Mouse (Mus musculus) heart, adult 9 months (tissue): ENCODE data around the gene Dram1.
"Not testable (repeated sequence)": the region's sequence is repeated elsewhere in the genome, so short reads cannot be mapped to it uniquely, and the experiment has no call there.

Experiments
- DNase-seq, 2 experiments: peaks; one replicate each; pipeline ENCODE4 v3.0.0; 2022; ENCODE audit warnings: low spot score in 2 of 2

The Dram1 gene

GRCm38 (mm10) chr10:88386251-88386650 lies 7.4 kb upstream of the Dram1 start:
- no peak for DNase-seq

GRCm38 (mm10) chr10:88385758-88386157 lies 6.9 kb upstream of the Dram1 start:
- DNase-seq = no peak

- no peak for DNase-seq
These were observed 6.4 kb upstream of the Dram1 start for GRCm38 (mm10) chr10:88385290-88385689.

GRCm38 (mm10) chr10:88384081-88384480 lies 5.2 kb upstream of the Dram1 start:
- DNase-seq = peak in 1 of 2 experiments; percentile 28

GRCm38 (mm10) chr10:88383479-88383878 lies 4.6 kb upstream of the Dram1 start:
- peak in 1 of 2 experiments; percentile 12 for DNase-seq

GRCm38 (mm10) chr10:88382009-88382408 lies 3.1 kb upstream of the Dram1 start:
- DNase-seq = no peak

- no peak for DNase-seq
These were observed 2.4 kb upstream of the Dram1 start for GRCm38 (mm10) chr10:88381286-88381685.

- peak in 1 of 2 experiments; percentile 33 for DNase-seq
These were observed 1.7 kb upstream of the Dram1 start for GRCm38 (mm10) chr10:88380430-88381060.

GRCm38 (mm10) chr10:88380002-88380401 lies 1.1 kb upstream of the Dram1 start:
- peak; percentile 59 to 78 for DNase-seq

GRCm38 (mm10) chr10:88377666-88378065 lies 1.2 kb downstream of the Dram1 start:
- DNase-seq = no peak

- peak; percentile 74 to 89 for DNase-seq
These were observed 2.1 kb downstream of the Dram1 start for GRCm38 (mm10) chr10:88376770-88377169.

- DNase-seq = no peak
These were observed 3.9 kb downstream of the Dram1 start for GRCm38 (mm10) chr10:88374984-88375383.

GRCm38 (mm10) chr10:88372945-88373344 lies 5.9 kb downstream of the Dram1 start:
- DNase-seq = not testable (repeated sequence)

GRCm38 (mm10) chr10:88372436-88372835 lies 6.4 kb downstream of the Dram1 start:
- DNase-seq = no peak

- no peak for DNase-seq
These were observed 7.1 kb downstream of the Dram1 start for GRCm38 (mm10) chr10:88371793-88372192.

GRCm38 (mm10) chr10:88369233-88369632 lies 9.6 kb downstream of the Dram1 start:
- no peak for DNase-seq

GRCm38 (mm10) chr10:88364221-88364620 lies 14.7 kb downstream of the Dram1 start:
- DNase-seq = no peak

- no peak for DNase-seq
These were observed 16.7 kb downstream of the Dram1 start for GRCm38 (mm10) chr10:88362218-88362617.

GRCm38 (mm10) chr10:88356983-88357559 lies 21.8 kb downstream of the Dram1 start:
- peak; percentile 73 to 83 for DNase-seq

- no peak for DNase-seq
These were observed 22.5 kb downstream of the Dram1 start for GRCm38 (mm10) chr10:88356114-88356982.

GRCm38 (mm10) chr10:88354599-88354998 lies 24.3 kb downstream of the Dram1 start:
- no peak for DNase-seq

GRCm38 (mm10) chr10:88352549-88352948 lies 26.3 kb downstream of the Dram1 start:
- no peak for DNase-seq
